Mouse (Mus musculus) small intestine, adult 2 months (tissue): ENCODE results near the gene Dnm2. TPM values are rescaled to one million over a fixed set of nuclear protein-coding genes. Genes with fewer than 3 reads are reported as not detected.

Experiments used
- H3K27ac ChIP-seq: fragments of 200-500 bp; 2 replicates; pipeline ENCODE4 v1.5.1; 2012; ENCODE audit warnings: low read depth, low read length, control low read depth, inconsistent platforms; ENCODE audit not compliant: insufficient read depth
- H3K27me3 ChIP-seq: fragments of 200-500 bp; 2 replicates; pipeline ENCODE4 v1.6.1; 2012; ENCODE audit warnings: mild to moderate bottlenecking, moderate library complexity, low read length, inconsistent platforms; ENCODE audit not compliant: control insufficient read depth, insufficient read depth
- H3K36me3 ChIP-seq: fragments of 200-500 bp; 2 replicates; pipeline ENCODE4 v1.6.1; 2012; ENCODE audit warnings: mild to moderate bottlenecking, low read length, control low read depth, inconsistent platforms; ENCODE audit not compliant: control insufficient read depth, insufficient read depth
- H3K4me1 ChIP-seq: fragments of 200-500 bp; 2 replicates; pipeline ENCODE4 v1.6.1; 2012; ENCODE audit warnings: low read length, inconsistent platforms, mixed read lengths; ENCODE audit not compliant: control insufficient read depth, insufficient read depth, insufficient read length
- H3K4me3 ChIP-seq: fragments of 200-500 bp; 2 replicates; pipeline ENCODE4 v1.5.1; 2012; ENCODE audit warnings: low read depth, mild to moderate bottlenecking, control low read depth, inconsistent platforms, low read length, moderate library complexity
- CTCF ChIP-seq: fragments of 200-500 bp; IDR thresholded peaks from 2 replicates; pipeline ENCODE4 v1.5.1; 2012; ENCODE audit warnings: low read depth, mild to moderate bottlenecking, control low read depth, inconsistent platforms, low read length, moderate library complexity, mixed read lengths; ENCODE audit not compliant: insufficient replicate concordance, insufficient read length; ENCODE audit errors: extremely low read depth
- POLR2A ChIP-seq: fragments of 200-500 bp; IDR thresholded peaks from 2 replicates; pipeline ENCODE4 v1.6.1; 2012; ENCODE audit warnings: low read depth, mild to moderate bottlenecking, control low read depth, inconsistent platforms, low read length, moderate library complexity
- WGBS: fragments of 180-500 bp; shearing (Covaris S2); methylation state at CpG from one replicate; pipeline ENCODE4 v1.1.7; 2018; 5-methylcytosine and 5-hydroxymethylcytosine counted together
- polyA plus RNA-seq: library from polyadenylated mRNA; depleted of rRNA; stranded (reverse); fragments of >200 nt; gene quantifications from 2 replicates; pipeline ENCODE4 v1.2.3, GENCODE M21; 2012

Gene Dnm2
- polyA plus RNA-seq, 1 experiment: 517 TPM

- 95% methylated on average over 8 of the region's 8 CpGs for WGBS
- no peaks in the 10 kb centered on the region for H3K4me1 ChIP-seq
- H3K27me3 ChIP-seq: no peaks in the 10 kb centered on the region
- H3K36me3 ChIP-seq: peaks cover 69% of the 10 kb centered on the region
- no peak for TF ChIP-seq CTCF
- no peak for TF ChIP-seq POLR2A
- no peak overlapping the region for H3K27ac ChIP-seq
- no peak overlapping the region for H3K4me3 ChIP-seq
Observed at GRCm38 (mm10) chr9:21503352-21503751, 78.6 kb downstream of the Dnm2 start.

GRCm38 (mm10) chr9:21505767-21506166 lies 81.1 kb downstream of the Dnm2 start:
- TF ChIP-seq CTCF (no peak), POLR2A (no peak)
- no peak overlapping the region for H3K4me3 ChIP-seq
- H3K4me1 ChIP-seq: peaks cover 6% of the 10 kb centered on the region
- no peak overlapping the region for H3K27ac ChIP-seq
- no peaks in the 10 kb centered on the region for H3K27me3 ChIP-seq
- H3K36me3 ChIP-seq: peaks cover 52% of the 10 kb centered on the region

DNA sequence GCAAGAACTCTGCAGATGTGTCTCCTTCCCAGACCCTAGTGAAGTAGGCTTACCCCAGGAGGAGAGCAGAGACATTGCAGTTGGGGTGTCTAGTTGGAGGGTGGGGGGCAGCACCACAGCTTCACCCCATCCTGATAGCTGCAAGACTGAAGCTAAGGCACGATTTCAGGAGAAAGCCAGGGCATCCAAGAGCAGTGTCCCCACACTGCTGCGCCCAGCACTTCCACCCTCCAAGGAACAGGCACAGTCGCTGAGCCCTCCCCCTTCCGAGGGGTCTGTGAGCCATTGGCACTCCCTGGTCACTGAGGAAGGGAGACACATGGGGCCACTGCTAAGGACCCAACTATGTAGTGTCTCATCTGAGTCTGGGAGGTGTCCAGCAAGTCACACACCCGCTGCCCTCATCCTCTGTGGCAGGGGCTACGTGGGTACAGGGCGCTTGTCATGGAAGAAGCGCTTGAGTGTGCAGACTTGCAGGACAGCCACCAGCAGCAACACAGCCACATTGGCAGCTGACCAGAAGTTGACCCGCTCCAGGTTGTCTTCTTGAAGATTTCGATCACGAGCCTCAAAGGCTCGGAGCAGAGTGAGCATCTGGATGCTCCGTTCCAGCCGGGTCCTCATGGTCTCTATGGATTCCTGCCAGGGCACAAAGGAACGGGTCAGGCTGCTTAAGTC lies 83.2 kb downstream of the Dnm2 start:
- no peak overlapping the region for H3K27ac ChIP-seq
- no peaks in the 10 kb centered on the region for H3K27me3 ChIP-seq
- no peak overlapping the region for H3K4me3 ChIP-seq
- 89% methylated on average over 15 of the region's 15 CpGs for WGBS
- peaks cover 6% of the 10 kb centered on the region for H3K4me1 ChIP-seq
- TF ChIP-seq CTCF: no peak
- no peak for TF ChIP-seq POLR2A
- H3K36me3 ChIP-seq: peaks cover 49% of the 10 kb centered on the region

DNA sequence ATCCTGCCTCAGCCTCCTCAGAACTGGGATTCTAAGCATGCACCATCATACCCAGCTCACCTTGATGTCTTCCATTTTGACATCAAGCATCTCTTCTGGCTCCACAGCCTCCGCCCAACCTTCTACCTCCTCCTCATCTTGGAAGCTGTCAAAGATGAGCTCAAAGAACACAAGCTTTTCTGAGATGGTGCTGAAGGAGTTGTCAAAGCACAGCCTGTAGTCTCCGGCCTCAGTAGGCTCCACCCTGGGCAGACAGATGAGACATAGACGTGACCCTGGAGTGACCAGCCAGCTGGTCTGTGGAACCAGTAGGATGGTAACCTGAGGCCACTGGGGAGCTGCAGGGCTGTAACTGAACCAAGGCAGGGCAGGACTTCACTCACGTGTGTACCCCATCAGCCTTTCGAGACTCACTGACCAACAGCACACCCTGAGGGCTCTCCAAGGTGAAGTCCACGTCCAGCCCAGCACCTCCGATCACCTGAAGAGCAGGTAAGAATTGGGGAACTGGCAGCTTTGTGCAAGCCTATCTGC lies 84.2 kb downstream of the Dnm2 start:
- Histone ChIP-seq H3K36me3 (peaks cover 41% of the 10 kb centered on the region), H3K27me3 (no peaks in the 10 kb centered on the region), H3K4me1 (peaks cover 6% of the 10 kb centered on the region), H3K4me3 (no peak overlapping the region), H3K27ac (no peak overlapping the region)
- whole genome bisulfite sequencing: 61% methylated on average over 7 of the region's 7 CpGs
- TF ChIP-seq POLR2A (no peak), CTCF (no peak)

DNA sequence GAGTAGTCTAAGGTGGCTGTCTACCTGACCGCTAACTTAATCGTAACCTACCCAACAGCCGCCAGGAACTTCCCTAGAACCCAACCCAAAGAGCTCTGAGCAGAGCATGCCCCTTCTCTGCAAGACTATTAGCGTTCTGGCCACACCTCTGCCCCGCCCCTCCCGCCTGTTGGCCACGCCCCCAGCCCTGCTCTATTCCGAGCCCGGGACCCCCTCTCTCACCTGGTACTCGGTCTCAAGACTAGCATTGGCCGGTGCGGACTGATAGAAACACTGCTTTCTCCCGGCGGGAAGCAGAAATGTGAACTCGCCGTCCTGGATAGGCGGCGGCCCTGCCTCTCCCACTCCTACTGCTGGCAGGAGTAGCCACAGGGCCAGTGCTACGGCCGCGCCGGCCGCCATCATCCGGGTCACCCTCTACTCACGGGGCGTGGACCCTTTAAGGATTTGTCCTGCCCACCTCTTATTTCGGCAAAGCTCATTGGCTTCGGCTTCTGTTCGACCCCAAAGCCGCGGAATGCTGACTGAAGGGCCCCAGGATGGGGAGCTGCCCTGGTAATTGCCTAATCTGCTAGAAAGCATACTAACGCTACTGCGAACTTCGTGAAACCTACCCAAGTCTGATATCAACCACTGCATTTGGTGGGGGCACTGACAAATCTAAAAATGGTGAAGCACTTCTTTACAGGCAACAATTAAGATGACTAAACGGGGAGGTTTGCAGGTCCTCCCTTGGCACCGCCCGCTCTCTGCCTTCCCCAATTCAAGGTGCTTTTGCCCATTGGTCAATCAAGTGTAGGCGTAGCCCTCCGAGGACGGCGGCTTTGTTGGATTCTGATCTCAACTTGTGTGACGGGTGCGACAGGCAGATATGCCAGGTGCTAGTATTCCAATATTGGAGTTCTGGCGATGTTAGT lies 85.3 kb downstream of the Dnm2 start, which contains the start of gene Tmed1:
TSS of gene Tmed1 (minus strand) at position 481 of the 917 bp plus-strand sequence.
- H3K36me3 ChIP-seq: peaks cover 30% of the 10 kb centered on the region
- peak within 1 kb of the TSS; percentile 87 for H3K27ac ChIP-seq
- peak within 1 kb of the TSS; percentile 78 for H3K4me3 ChIP-seq
- no peaks in the 10 kb centered on the region for H3K27me3 ChIP-seq
- peaks cover 6% of the 10 kb centered on the region for H3K4me1 ChIP-seq
- WGBS: under 1% methylated on average over 44 of the region's 44 CpGs
- peak; percentile 35; the same call in 1 of the 2 replicates for TF ChIP-seq POLR2A
- no peak for TF ChIP-seq CTCF

DNA sequence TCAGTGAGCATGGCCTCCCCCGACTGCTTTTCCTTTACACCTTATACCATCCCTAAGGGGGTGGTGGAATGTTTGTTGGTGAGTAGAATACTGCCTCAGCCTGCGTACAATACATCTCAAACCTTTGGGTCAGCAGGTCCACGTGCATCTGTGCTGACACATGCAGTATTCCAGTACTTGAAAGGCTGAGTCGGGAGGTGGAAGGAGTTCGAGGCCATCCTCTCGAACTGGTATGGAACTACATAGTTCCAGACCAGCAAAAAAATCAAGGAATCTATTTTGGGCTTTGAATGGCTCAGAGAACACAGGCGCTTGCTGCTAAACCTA lies 85.9 kb downstream of the Dnm2 start:
- 5% methylated on average over 7 of the region's 7 CpGs for WGBS
- no peak overlapping the region for H3K27ac ChIP-seq
- H3K36me3 ChIP-seq: peaks cover 24% of the 10 kb centered on the region
- no peaks in the 10 kb centered on the region for H3K27me3 ChIP-seq
- H3K4me1 ChIP-seq: peaks cover 6% of the 10 kb centered on the region
- TF ChIP-seq CTCF: no peak
- peak overlapping the region; percentile 78 for H3K4me3 ChIP-seq

GRCm38 (mm10) chr9:21511052-21511451 lies 86.3 kb downstream of the Dnm2 start:
- no peak for TF ChIP-seq POLR2A
- TF ChIP-seq CTCF: no peak
- H3K4me1 ChIP-seq: peaks cover 6% of the 10 kb centered on the region
- 67% methylated on average over 9 of the region's 9 CpGs for WGBS
- peaks cover 20% of the 10 kb centered on the region for H3K36me3 ChIP-seq
- H3K27ac ChIP-seq: no peak overlapping the region
- H3K27me3 ChIP-seq: no peaks in the 10 kb centered on the region
- no peak overlapping the region for H3K4me3 ChIP-seq
